In genomic region chr13:30336148-30336801, GRCm38 (mm10) we compare ENCODE assay signal across 8 mouse cellular contexts. TPM values are rescaled to one million over a fixed set of nuclear protein-coding genes. Genes with fewer than 3 reads are reported as not detected.
DNase-seq lines count a peak whose midpoint lies in the region; ATAC-seq and TF ChIP-seq lines count a peak whose summit lies in the region.

Gene Agtr1a, plus strand, starts transcription at chr13:30336441.

- H3K4me2 ChIP-seq in forebrain, embryonic 14.5 days (ENCODE audit: low read length) = peak within 1 kb of the TSS; percentile 93

- intact Hi-C loops in heart, postnatal 14 days (cut with DNase I) = loop anchor here (10.0 kb wide), 1 partner anchor 189 kb away; no protein-coding TSS in a partner anchor
- intact Hi-C loops in left cerebral cortex, postnatal 36 days (cut with DNase I) = no loop called here

- TF ChIP-seq POLR2A in spleen, adult 2 months (IDR thresholded peaks at IDR 0.05; ENCODE audit: low read depth, low read length) = no peak

- peaks cover 8% of the 10 kb centered on the region; the same call in 1 of the 2 replicates for H3K4me1 ChIP-seq in forebrain, embryonic 14.5 days (ENCODE audit: control insufficient read depth, insufficient read depth, low read length)
- peaks cover 18% of the 10 kb centered on the region for H3K4me1 ChIP-seq in midbrain, embryonic 10.5 days
- no peaks in the 10 kb centered on the region for H3K4me1 ChIP-seq in spleen, adult 2 months (ENCODE audit: control insufficient read depth, insufficient read depth, insufficient read length)

- H3K9ac ChIP-seq in forebrain, embryonic 14.5 days (ENCODE audit: low read length) = peak within 1 kb of the TSS; percentile 65

- peak; percentile 96 for ATAC-seq in forebrain, embryonic 14.5 days

- no peak within 1 kb of the TSS for H3K27ac ChIP-seq in forebrain, embryonic 14.5 days (ENCODE audit: low read depth, low read length)
- H3K27ac ChIP-seq in midbrain, embryonic 10.5 days (replicated peaks) = peak within 1 kb of the TSS; percentile 80
- H3K27ac ChIP-seq in spleen, adult 2 months (ENCODE audit: insufficient read depth, low read length) = peak within 1 kb of the TSS; percentile 24

- no peaks in the 10 kb centered on the region for H3K9me3 ChIP-seq in forebrain, embryonic 14.5 days (replicated peaks; ENCODE audit: control insufficient read depth, low read length)
- H3K9me3 ChIP-seq in midbrain, embryonic 10.5 days (replicated peaks) = no peaks in the 10 kb centered on the region

- peak; percentile 64 for DNase-seq in ES-CJ7 (ENCODE audit: low read depth, low spot score)
- peak; percentile 91 for DNase-seq in adrenal gland, postnatal 10 days
- peak; percentile 64 for DNase-seq in forebrain, embryonic 14.5 days (ENCODE audit: low spot score)
- peak; percentile 65 to 72 for DNase-seq in heart, postnatal 14 days
- DNase-seq in left cerebral cortex, postnatal 36 days (ENCODE audit: low spot score in 2 of 2) = peak; percentile 26 to 45
- DNase-seq in midbrain, embryonic 10.5 days (ENCODE audit: low spot score) = peak; percentile 82
- DNase-seq in spleen, adult 2 months (ENCODE audit: low read depth in 1 of 2, low spot score in 2 of 2) = peak in 1 of 2 experiments; percentile 3
- no peak for DNase-seq in thymus, postnatal 0 days (ENCODE audit: low spot score)

- no peaks in the 10 kb centered on the region for H3K36me3 ChIP-seq in forebrain, embryonic 14.5 days (ENCODE audit: control insufficient read depth, insufficient read depth, low read length)
- H3K36me3 ChIP-seq in midbrain, embryonic 10.5 days = no peaks in the 10 kb centered on the region
- H3K36me3 ChIP-seq in spleen, adult 2 months (ENCODE audit: control insufficient read depth, insufficient read depth, low read length) = no peaks in the 10 kb centered on the region

- WGBS in forebrain, embryonic 14.5 days = under 1% methylated on average over 33 of the region's 33 CpGs
- WGBS in midbrain, embryonic 10.5 days = 1% methylated on average over 33 of the region's 33 CpGs
- WGBS in spleen, adult 2 months = 6% methylated on average over 33 of the region's 33 CpGs

- no peak for TF ChIP-seq CTCF in spleen, adult 2 months (IDR thresholded peaks at IDR 0.05; ENCODE audit: extremely low read depth, insufficient read depth, insufficient read length, insufficient replicate concordance)

- no peaks in the 10 kb centered on the region for H3K27me3 ChIP-seq in forebrain, embryonic 14.5 days (replicated peaks; ENCODE audit: control insufficient read depth, insufficient read depth, low read length)
- peaks cover 30% of the 10 kb centered on the region for H3K27me3 ChIP-seq in midbrain, embryonic 10.5 days (ENCODE audit: low read depth, poor library complexity, severe bottlenecking)
- H3K27me3 ChIP-seq in spleen, adult 2 months (ENCODE audit: control insufficient read depth, insufficient read depth, low read length) = peaks cover 5% of the 10 kb centered on the region

- H3K4me3 ChIP-seq in forebrain, embryonic 14.5 days (ENCODE audit: low read depth, low read length) = peak within 1 kb of the TSS; percentile 46
- H3K4me3 ChIP-seq in midbrain, embryonic 10.5 days = peak within 1 kb of the TSS; percentile 67
- H3K4me3 ChIP-seq in spleen, adult 2 months (ENCODE audit: extremely low read depth, insufficient read depth, insufficient read length) = peak within 1 kb of the TSS; percentile 44

RNA-seq across cellular contexts. Expression of gene Agtr1a, which starts in this region (rescaled TPM):
- total RNA-seq in adrenal gland, postnatal 10 days (2021) = 100 to 1,000 TPM; 128 to 158 TPM
- polyA plus RNA-seq in forebrain, embryonic 14.5 days (2014; fragmentation: Nextera tagmentation; extraction: Ambion mirVana) = 1.2 and 1.3 TPM in 2 replicates
- total RNA-seq in heart, postnatal 14 days (2021) = 10 to 100 TPM; 39.3 to 42.2 TPM
- total RNA-seq in left cerebral cortex, postnatal 36 days (2021) = 1 to 10 TPM; 1.1 to 1.2 TPM
- 1.00 and 1.5 TPM in 2 replicates for polyA plus RNA-seq in midbrain, embryonic 10.5 days (2016; fragmentation: Nextera tagmentation; extraction: Ambion mirVana)
- 22.1 and 26.6 TPM in 2 replicates for polyA plus RNA-seq in spleen, adult 2 months (2012; rRNA removed)
- 1.0 and 1.2 TPM in 2 replicates for polyA plus RNA-seq in thymus, postnatal 0 days (2015; fragmentation: Nextera tagmentation; extraction: Ambion mirVana)

Comparison
In these comparisons a context has a peak if more than half of its experiments do, and no peak if none do; other contexts are left out.
1. RNA of gene Agtr1a (total RNA-seq): 128 to 158 TPM in adrenal gland, postnatal 10 days and 39.3 to 42.2 TPM in heart, postnatal 14 days; 1.1 to 1.2 TPM in left cerebral cortex, postnatal 36 days; every median in the first group is over 10 times any median in the second.
2. Peak in every context shown above with its lines, with median percentiles within 50 percentile points of each other: H3K4me3 ChIP-seq.